Mouse (Mus musculus) frontal cortex, adult 2 months (tissue): Measurements from ENCODE around the gene Ddx39. TPM values are rescaled to one million over a fixed set of nuclear protein-coding genes. Genes with fewer than 3 reads are reported as not detected.
A peak's percentile ranks its signal among the peaks of the same experiment; 100 is the strongest.

ENCODE experiments used
- DNase-seq, 2 experiments: peaks; one replicate each; pipeline ENCODE4 v3.0.0; 2022; ENCODE audit warnings: low spot score in 1 of 2; ENCODE audit errors: extremely low spot score in 1 of 2
- polyA plus RNA-seq: library from polyadenylated mRNA; depleted of rRNA; stranded (reverse); fragments of >200 nt; gene quantifications from 2 replicates; pipeline ENCODE4 v1.2.3, GENCODE M21; 2012

Gene Ddx39
- polyA plus RNA-seq, 1 experiment, result 30.6 TPM

DNA sequence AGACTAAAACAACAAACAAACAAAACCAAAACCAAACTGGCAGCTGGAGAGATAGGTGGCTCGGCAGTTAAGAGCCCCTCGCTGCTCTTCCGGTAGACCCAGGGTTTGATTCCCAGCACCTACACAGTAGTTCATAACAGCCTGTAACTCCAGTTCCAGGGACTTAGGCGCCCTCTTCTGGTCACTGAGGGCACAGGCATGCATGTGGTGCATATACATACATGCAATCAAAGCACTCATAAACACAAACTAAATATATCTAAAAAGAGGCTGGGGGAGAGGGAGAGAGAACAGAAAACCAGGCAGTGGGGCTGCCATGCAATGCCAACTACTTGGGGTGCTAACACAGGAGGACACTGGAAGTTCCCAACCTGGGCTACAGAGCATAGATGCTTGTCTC lies 22.4 kb downstream of the Ddx39 start:
- DNase-seq, result no peak

DNA sequence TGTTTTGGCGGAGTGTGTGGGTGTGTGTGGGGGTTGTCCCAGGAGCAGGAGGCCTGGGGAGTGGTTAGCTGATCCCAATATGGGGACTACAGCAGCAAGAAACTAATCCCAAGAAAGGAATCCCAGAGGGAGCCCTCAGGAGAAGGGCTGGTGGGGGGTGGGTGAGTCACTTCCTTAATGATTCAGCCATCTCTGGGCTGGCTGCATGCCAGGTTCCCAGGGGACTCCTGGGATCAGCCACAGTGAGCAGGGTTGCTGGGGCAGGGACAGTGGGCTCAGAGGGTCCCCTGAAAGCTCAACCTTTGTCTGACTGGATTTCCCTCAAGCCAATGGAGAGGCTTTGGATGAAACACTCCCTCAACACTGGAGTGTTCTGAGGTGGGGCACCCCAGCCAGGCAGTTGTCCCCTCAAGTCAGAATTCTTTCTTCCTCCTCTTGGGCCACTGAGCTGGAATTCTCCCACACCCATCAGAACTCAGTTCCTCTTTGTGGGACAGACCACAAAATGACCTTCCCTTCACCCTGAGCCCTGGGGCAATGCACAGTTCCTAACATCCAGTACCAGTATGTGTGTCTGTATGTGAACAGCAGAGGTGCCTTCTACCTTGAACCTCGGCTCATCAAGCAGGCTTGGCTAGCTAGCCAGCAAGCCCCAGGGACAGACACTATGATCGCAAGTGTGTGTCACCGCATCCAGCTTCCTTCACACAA lies 23.0 kb downstream of the Ddx39 start:
- no peak for DNase-seq

DNA sequence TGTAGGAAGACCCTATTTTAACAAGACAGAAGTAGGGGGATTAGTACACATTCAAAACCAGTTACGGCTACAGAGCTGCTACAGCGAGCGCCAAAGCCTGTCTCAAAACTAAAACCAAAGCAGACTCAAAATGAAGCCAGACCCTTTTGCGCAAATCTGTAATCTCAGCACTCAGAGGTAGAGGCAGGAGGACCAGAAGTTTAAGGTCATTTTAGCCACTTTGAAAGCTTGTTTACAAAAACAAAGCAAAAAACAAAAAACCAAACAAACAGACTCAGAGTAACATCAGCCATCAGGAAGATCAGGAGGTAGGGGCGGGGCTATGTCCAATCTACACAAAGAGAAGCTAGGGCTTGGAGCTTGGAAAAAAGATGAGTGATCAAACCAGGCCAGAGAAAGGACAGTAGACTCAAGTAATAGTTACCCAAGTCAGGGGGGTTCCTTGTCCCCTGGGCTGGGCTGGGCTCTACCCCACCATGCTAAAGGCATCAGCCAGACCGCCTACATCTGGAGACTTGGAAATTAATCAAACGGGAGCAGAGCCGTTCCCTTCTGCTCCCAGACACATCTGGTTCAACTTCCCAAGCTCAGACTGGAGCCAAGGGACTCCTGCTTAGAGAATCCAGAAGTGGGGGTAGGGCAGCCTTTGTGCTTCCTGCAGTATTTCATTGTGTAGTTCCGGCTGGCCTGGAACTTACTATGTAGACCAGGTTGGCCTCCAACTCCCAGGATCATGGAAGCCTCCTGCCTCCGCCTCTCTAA lies 24.2 kb downstream of the Ddx39 start:
- DNase-seq, result no peak

DNA sequence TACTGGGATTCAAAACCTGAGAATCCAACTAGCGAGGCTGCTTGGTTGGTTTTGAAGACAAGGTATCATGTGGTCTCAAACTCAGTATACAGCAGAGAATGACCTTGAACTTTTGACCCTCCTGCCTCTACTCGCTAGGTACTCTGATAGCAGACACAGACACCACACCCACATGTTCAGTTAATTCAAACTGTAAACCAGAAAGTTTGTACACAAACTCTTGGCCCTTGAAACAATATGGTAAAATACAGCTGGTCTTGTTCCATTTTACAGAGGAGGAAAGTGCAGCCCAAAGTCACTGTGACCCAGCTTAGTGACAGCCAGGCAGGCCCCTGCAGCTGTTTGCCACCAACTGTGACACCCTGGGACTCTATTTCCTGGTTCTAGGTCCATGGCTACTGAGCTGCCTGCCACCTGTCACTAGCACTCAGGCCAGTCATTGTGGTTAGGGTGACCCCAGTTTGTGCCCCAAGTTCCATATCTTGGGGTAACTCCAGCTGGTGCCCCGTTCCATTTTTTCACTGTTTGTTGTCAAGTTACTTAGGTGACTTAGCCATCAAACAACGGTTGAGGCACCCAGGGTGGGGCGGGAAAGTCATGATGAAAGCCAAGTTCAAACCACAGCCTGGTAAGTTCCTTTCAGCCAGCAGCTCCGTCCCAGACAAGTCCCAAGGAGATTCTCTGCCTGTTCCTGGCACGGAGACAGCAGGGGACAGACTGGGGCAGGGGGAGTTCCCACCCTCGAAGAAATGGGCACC lies 24.9 kb downstream of the Ddx39 start:
- DNase-seq, result no peak

DNA sequence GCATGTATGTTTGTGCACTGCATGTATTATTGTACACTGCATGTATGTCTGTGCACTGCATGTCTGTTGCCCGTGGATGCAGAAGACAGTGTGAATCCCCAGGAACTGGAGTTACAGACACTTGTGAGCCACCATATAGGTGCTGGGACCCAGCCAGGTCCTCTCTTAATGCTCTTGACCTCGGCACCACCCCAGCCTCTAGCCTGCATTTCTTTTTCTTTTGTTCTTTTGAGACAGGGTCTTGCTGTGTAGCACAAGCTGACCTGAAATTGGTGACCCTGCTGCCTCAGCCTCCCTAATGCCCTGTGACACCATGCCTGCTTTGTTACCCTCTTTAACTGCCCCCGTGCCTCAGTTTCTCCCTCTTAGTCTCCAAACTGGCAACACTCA lies 25.6 kb downstream of the Ddx39 start:
- no peak for DNase-seq

DNA sequence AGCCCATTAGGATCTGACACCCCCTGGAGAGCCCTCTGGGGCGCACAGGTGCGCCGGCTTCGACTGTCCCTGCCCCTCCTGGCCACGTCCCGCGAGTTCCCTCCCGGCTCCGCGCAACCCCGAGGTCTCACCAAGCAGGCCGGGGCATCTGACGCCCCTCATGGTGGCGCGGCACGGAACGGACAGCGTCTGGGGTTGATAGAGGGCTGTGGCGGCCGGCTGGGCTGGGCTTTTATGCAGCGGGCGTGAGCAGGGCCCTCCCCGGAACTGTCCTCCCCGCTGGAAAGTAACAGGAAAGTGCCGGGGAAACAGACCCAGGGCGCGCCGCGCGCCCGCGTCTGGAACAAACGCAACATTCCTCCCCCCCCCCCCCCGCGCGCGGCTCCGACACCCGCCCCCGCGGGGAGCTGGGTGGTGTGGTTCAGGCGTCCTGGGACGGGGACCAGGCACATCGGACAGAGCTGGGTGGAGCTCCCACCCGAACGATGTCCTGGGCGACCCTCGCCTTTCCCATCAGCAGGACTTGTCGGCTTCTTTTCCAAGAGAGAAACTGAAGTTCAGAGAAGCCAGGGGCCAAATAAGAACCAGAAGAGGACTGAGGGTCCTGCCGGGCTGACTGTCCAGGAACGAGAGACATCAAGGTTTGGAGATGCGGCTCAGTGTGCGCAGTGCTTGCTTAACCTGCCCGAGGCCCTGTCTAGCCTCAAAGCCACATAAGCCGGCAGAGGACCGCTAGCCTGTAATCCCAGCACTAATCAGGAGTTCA lies 26.2 kb downstream of the Ddx39 start, which contains the start of gene Adgre5:
TSS of gene Adgre5 (minus strand) at position 351 of the 766 bp plus-strand sequence.
- DNase-seq, result no peak

DNA sequence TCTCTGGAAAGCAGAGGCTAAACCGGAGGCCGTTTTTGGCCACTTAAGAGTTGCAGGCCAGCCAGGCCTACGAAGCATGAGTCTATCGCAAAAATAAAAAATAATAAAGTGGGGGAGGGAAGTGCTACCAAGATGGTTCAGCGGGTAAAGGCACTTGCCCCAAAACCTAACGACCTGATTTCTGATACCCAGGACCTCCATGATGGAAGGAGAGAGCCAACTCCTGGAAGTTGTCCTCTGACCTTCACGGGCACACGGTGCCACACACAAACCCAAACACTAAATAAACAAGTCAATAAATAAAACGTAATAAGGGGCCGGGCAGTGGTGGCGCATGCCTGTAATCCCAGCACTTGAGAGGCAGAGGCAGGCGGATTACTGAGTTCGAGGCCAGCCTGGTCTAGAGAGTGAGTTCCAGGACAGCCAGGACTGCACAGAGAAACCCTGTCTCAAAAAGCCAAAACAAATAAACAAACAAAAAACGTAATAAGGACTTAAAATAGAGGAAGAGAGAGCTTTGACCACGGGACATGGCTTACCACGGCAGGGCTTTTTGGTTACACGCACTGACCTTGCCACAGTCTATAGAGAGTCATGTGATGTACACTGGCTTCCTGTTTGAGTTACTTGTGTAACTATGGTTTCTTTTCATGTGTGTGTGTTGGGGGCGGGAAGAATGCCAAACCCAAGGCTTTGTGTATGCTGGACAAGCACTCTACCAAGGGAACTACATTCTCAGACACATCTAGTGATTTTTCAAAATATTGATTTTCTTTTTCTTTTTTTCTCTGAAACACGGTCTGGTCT lies 27.1 kb downstream of the Ddx39 start:
- DNase-seq, result no peak

DNA sequence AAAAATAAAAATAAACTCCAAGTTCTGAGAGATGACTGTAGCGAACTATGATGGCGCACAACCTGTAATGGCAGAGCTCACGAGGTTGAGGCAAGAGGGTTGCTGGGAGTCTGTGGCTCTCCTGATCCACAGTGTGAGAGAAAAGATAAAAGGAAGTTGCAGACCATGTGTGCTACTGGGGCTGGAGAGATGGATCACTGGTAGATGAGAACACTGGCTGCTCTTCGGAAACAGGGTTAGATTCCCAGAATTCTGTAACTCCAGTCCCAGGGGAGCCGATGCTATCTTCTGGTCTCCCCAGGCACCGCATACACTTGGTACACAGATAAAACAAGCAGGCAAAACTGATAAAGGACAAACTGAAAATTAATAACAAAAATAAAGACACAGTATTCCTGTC lies 28.0 kb downstream of the Ddx39 start:
- DNase-seq, result no peak

DNA sequence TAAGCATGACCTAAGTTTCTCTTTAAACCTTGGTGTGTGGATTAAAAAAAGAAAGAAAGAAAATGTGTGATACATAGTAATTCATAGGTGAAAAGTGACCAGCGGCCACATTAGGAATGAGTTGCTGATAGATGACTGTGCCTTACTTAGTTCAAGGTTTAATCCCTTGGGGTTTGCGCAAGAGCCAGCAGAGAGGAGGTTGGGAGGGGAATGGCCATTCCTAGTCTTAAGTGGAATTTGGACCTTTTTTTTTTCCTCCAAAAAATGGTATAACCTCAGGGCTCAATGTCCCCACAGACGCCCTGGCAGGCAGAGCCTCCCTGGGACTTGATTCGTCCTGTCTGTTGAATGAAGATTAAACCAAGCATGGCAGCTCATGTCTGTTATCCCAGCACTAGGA lies 29.1 kb downstream of the Ddx39 start:
- no peak for DNase-seq

DNA sequence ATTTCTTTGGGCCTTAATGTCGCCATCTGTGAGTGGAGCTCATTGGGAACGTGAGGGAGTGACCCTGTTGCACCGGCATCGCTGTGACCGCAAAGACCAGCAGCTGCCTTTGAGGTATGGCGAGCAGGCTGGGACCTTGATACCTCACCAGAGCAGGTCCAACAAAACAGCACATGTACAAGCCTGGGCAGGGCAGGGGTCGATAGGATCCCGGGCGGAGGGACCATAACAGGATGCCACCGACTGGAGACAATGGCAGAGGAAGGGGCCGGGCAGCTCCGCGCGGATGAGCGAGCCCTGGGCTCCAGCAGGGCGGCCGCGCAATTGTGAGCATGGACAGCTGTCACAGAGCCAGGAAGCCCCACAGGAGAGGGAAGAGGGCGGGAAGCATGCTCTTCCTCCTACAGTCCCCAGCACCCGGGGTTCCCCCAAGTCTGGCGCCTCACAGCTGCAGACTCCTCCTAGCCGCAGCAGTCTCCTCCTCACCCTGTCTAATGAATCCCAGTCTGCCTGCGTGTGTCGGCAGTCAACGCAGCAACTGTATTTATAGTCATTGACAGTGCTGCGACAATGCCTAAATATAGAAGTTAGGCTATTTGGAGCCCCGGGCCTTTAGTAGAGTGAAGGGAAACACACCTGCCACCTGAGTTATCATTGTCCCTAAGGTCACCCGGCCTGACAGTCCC lies 32.8 kb downstream of the Ddx39 start:
- DNase-seq, result peak in 1 of 2 experiments; percentile 62

DNA sequence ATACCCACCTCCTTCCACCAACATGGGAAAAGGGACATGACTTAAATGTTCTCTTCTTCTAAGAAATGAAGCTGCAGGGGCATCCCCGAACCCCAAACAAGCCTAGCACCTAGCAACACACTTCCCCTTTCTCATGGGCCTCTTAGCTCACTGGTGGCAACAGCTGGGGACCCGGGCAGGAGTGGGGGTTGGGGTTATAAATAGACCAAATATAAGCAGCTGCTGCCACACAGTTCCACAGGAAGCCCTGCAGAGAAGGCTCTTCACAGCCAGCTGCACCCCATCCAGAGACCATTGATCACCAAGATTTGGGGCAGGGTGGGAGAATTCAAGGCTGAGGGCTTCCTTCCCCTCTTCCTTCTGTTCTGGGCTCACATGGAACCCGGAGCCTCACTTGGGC lies 33.7 kb downstream of the Ddx39 start:
- DNase-seq, result no peak

DNA sequence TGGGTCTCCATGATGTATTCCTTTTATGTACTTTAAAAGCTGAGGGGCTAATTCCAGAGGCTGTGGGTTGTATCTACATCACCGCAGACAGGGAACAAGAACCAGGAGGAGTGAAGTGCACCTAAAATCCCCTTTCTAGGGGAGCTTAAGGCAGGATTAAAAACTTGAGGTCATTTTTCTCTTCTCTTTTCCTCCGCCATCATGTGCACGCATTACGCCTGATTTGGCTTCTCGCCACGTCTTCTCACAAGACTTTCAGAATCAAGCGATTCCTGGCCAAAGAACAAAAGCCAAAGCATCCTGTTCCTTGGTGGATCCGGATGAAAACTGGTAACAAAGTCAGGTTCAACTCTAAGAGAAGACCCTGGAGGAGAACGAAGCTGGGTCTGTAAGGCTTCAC lies 34.3 kb downstream of the Ddx39 start:
- no peak for DNase-seq

DNA sequence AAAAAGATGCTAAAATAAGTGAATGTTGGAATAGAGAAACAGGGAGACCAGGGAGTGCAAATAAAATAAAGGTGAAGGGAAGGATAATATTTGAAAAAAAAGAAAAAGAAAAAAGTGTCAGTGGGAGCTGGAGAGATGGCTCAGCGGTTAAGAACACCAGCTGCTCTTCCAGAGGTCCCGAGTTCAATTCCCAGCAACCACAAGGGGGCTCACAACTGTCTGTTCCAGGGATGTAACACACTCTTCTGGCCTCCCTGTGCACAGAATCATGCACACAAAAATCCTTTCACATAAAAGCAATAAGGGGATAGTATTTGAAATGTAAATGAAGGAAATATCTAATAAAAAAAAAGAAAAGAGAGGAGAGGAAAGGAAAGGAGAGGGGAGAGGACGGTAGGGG lies 39.2 kb downstream of the Ddx39 start:
- DNase-seq, result no peak

DNA sequence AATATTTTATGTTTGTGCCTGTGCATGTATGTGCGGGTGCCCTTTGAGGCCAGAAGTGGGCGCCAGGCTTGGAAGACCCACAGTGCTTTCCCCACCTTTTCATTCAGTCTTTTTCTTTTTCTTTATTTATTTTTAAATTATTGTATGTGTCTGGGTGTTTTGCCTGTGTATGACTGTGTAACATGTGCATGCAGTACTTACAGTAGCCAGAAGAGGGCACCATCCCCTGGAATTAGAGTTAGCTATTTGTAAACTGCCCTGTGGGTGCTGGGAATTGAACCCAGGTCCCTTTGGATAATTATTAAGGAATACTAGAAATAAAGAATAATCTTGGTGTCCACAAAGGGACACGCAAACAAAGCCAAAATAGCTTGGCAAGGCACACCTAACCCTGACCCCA lies 41.3 kb downstream of the Ddx39 start:
- no peak for DNase-seq

DNA sequence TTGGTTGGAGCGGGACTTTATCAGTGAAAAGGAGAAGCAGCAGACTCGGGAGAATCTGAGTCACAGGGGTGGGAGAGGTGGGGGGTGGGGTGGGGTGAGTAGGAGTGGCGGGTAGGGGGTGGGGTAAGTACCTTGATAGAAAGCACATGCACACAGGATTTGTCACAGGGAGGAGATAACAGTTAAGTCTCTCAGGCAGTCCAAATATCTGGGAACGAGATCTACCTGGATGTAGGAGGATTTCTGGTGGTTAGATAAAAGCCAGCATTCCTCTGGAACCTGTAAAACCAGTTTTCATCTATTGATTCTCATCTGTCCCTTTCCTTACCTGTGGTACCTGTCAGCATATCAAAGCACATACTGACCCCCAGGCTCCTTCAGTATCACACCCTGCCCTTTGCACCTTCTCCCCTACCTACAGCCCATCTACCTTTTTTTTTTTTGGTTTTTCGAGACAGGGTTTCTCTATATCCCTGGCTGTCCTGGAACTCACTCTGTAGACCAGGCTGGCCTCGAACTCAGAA lies 42.2 kb downstream of the Ddx39 start:
- DNase-seq, result no peak

DNA sequence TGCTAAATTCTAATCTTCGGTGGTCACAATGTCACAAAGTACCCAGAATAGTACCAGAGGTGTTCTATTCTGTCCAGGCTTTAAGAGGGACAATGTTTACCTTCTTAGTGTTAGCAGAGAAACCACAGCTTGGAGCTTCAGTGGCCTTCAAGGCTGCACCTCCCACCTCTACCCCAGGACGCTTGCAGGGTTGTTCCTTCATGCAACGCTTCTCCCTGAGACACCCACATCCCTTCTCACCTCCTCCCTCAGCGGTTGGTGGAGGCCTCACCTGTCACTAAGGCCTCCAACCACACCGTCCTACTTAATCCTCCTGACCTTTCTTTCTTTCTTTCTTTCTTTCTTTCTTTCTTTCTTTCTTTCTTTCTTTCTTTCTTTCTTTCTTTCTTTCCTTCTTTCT lies 43.3 kb downstream of the Ddx39 start:
- no peak for DNase-seq

DNA sequence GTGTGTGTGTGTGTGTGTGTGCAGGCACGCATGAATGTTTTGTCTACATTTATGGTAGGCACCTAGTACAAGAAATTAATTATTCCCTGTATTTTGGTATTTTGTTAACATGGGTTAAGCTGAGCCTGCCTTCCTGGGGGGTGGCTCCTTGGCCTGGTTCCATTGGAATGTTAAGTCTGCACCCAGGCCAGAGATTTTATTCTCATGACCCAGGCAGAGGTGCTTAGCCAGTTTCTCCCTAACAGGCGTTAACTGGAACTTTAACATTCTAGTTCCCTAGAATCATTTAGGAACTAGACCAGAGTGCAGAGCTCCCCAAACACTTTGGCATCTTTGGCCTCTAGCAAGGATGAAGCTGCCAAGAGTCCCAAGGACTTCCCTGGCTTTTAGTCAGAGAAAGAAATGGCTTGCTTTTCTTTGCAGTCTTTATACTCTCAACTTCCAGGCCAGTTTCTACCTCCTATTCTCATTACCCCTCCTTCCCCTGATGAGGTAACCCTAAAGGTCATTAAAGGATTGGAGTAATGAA lies 44.3 kb downstream of the Ddx39 start:
- no peak for DNase-seq

DNA sequence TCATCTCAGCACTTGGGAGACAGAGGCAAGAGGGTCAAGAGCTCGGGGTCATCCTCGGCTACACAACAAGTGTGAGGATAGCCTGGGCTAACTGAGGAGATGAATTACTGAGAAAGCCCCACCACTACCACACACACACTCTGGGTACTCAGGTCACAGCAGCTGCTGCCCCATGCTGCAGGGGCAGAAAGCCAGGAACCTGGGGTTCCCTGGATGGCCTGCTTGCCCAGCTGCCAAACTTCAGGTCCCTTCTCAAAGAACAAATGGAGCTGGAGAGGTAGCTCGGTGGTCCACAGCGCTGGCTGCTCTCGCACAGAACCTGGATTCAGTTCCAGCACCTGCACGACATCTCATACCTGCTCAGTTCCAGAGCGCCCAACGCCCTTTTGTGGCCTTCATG lies 49.1 kb downstream of the Ddx39 start:
- DNase-seq, result no peak

DNA sequence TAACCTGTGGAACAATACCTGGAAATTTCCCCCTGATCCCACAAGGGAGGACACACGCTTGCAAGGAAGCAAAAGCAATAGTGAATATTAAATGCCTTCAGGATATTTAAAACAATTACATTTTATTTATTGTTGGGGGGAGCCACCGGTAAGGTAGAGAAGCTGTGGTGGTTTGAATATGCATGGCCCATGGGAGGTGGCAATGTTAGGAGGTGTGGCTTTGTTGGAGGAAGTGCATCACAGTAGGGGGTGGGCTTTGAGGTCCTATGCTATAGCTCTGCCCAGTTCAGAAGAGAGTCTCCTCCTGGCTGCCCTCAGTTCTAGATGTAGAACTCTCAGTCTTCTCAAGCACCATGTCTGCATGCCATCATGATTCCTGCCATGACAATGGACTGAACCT lies 49.7 kb downstream of the Ddx39 start:
- no peak for DNase-seq
